Mouse (Mus musculus): ENCODE measurements at regions not wholly inside any gene's neighbourhood (a gene's known extent, or its start where the extent isn't known, plus 50 kb on each side); places are given as distances from the start of the nearest gene placed in this dataset.

GRCm38 (mm10) chr14:46220483-46220882, 158.7 kb upstream of the Gm15217 start:
- TF ChIP-seq CTCF (IDR thresholded peaks at IDR 0.05; ENCODE audit: extremely low read depth, insufficient read depth, low read length) (no peak), POLR2A (IDR thresholded peaks at IDR 0.05; ENCODE audit: extremely low read depth, insufficient read depth, low read length) (no peak)

Measured in cortical plate, adult 2 months (tissue).